ENCODE assay signal across 9 mouse cellular contexts in the genomic region with DNA sequence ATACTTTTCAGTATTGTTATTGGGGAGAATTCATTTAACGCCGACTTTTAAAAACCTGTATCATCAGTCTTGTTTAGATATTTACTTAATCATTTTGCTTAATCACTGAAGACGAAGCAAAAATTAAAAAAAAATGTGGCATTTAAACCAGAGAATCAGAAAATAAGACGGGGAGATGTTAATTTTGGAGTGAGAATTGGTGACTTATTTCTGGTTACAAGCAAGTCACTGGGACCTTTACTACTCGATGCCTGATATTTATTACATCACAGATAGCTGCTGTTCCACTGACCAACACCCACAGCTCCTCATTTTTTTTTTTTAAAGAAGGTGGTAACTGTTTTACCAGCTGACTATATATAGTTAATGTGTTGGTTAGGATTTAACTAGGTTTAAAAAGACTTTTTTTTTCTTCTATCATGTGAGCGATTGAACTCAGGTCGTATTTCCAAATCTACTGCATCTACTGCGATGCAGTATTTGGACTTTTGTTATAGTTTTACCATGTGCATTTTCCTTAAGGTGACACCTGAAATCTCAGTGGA. TPM values are rescaled to one million over a fixed set of nuclear protein-coding genes. Genes with fewer than 3 reads are reported as not detected.
DNase-seq lines count a peak whose midpoint lies in the region; ATAC-seq and TF ChIP-seq lines count a peak whose summit lies in the region.
"Had no signal": no experiment of that assay in that cellular context is flagged by ENCODE, and none has a peak within 500 bp of the region (broad histone marks: within the 10 kb centered on the region; RNA-seq: fewer than 3 reads in every experiment).

No protein-coding gene starts in this region.

- peaks cover 8% of the 10 kb centered on the region; the same call in 1 of the 2 replicates for H3K36me3 ChIP-seq in kidney, embryonic 14.5 days (ENCODE audit: control insufficient read depth, insufficient read depth, low read length)
- peaks cover 10% of the 10 kb centered on the region; the same call in 1 of the 2 replicates for H3K36me3 ChIP-seq in hindbrain, embryonic 13.5 days
- no peaks in the 10 kb centered on the region for H3K36me3 ChIP-seq in midbrain, embryonic 16.5 days (ENCODE audit: control insufficient read depth, insufficient read depth, low read length)

- 13% methylated on average over 8 of the region's 8 CpGs for WGBS in kidney, embryonic 14.5 days
- WGBS in bone marrow, adult 2 months = 11% methylated on average over 8 of the region's 8 CpGs
- WGBS in hindbrain, embryonic 13.5 days = 16% methylated on average over 8 of the region's 8 CpGs
- WGBS in midbrain, embryonic 16.5 days = 16% methylated on average over 8 of the region's 8 CpGs

- H3K9me3 ChIP-seq in kidney, embryonic 14.5 days (ENCODE audit: control insufficient read depth, low read length) = no peaks in the 10 kb centered on the region
- no peaks in the 10 kb centered on the region for H3K9me3 ChIP-seq in hindbrain, embryonic 13.5 days
- no peaks in the 10 kb centered on the region for H3K9me3 ChIP-seq in midbrain, embryonic 16.5 days (replicated peaks; ENCODE audit: control insufficient read depth, low read length, poor library complexity, severe bottlenecking)

- no peak for DNase-seq in kidney, postnatal 14 days
- no peak for DNase-seq in thymus, postnatal 0 days (ENCODE audit: low spot score)
- no peak for DNase-seq in urinary bladder, postnatal 36 days (ENCODE audit: low spot score in 2 of 2)
- no peak for DNase-seq in cerebellum, adult 9-11 months

- H3K4me3 ChIP-seq in kidney, embryonic 14.5 days (ENCODE audit: low read length) = peak overlapping the region; percentile 91
- peak overlapping the region; percentile 42 for H3K4me3 ChIP-seq in bone marrow, adult 2 months (replicated peaks; ENCODE audit: control insufficient read depth, low read depth, low read length)
- peak overlapping the region; percentile 94 for H3K4me3 ChIP-seq in hindbrain, embryonic 13.5 days
- peak overlapping the region; percentile 93 for H3K4me3 ChIP-seq in midbrain, embryonic 16.5 days (ENCODE audit: low read depth, low read length)

- no peak for TF ChIP-seq CTCF in bone marrow, adult 2 months (IDR thresholded peaks at IDR 0.05; ENCODE audit: control insufficient read depth, insufficient read depth, low read length)

- H3K27ac ChIP-seq in kidney, embryonic 14.5 days (ENCODE audit: low read depth, low read length) = no peak overlapping the region
- no peak overlapping the region for H3K27ac ChIP-seq in bone marrow, adult 2 months (ENCODE audit: control insufficient read depth, insufficient read depth, low read depth, low read length, poor library complexity)
- peak overlapping the region; percentile 99; the same call in 1 of the 2 replicates for H3K27ac ChIP-seq in hindbrain, embryonic 13.5 days
- no peak overlapping the region; the same call in 1 of the 2 replicates for H3K27ac ChIP-seq in midbrain, embryonic 16.5 days (ENCODE audit: low read length)

- H3K27me3 ChIP-seq in kidney, embryonic 14.5 days (ENCODE audit: control insufficient read depth, insufficient read depth, low read length) = no peaks in the 10 kb centered on the region
- no peaks in the 10 kb centered on the region for H3K27me3 ChIP-seq in hindbrain, embryonic 13.5 days
- H3K27me3 ChIP-seq in midbrain, embryonic 16.5 days (ENCODE audit: control insufficient read depth, insufficient read depth, low read depth, low read length) = no peaks in the 10 kb centered on the region

- peak overlapping the region; percentile 99; the same call in 1 of the 2 replicates for H3K9ac ChIP-seq in kidney, embryonic 14.5 days (ENCODE audit: low read depth, low read length)
- H3K9ac ChIP-seq in hindbrain, embryonic 13.5 days = peak overlapping the region; percentile 99
- H3K9ac ChIP-seq in midbrain, embryonic 16.5 days (ENCODE audit: low read depth, low read length) = peak overlapping the region; percentile 99

- no peaks in the 10 kb centered on the region for H3K4me1 ChIP-seq in kidney, embryonic 14.5 days (ENCODE audit: control insufficient read depth, insufficient read depth, low read length)
- no peaks in the 10 kb centered on the region; the same call in 1 of the 2 replicates for H3K4me1 ChIP-seq in bone marrow, adult 2 months (ENCODE audit: control insufficient read depth, insufficient read depth, low read length)
- peaks cover 30% of the 10 kb centered on the region for H3K4me1 ChIP-seq in hindbrain, embryonic 13.5 days (replicated peaks)
- H3K4me1 ChIP-seq in midbrain, embryonic 16.5 days (ENCODE audit: control insufficient read depth, insufficient read depth, low read length) = peaks cover 17% of the 10 kb centered on the region

- no peak for TF ChIP-seq POLR2A in bone marrow, adult 2 months (IDR thresholded peaks at IDR 0.05; ENCODE audit: borderline replicate concordance, control insufficient read depth, low read depth, low read length)

- peak overlapping the region; percentile 55 for H3K4me2 ChIP-seq in kidney, embryonic 14.5 days (replicated peaks; ENCODE audit: low read depth, low read length)
- H3K4me2 ChIP-seq in hindbrain, embryonic 13.5 days = peak overlapping the region; percentile 62
- peak overlapping the region; percentile 70 for H3K4me2 ChIP-seq in midbrain, embryonic 16.5 days (ENCODE audit: low read length)

- no peak for ATAC-seq in kidney, embryonic 14.5 days (ENCODE audit: low FRiP score, low TSS enrichment)
- no peak for ATAC-seq in hindbrain, embryonic 13.5 days (ENCODE audit: low FRiP score)
- ATAC-seq in midbrain, embryonic 16.5 days = no peak

RNA-seq across cellular contexts. Expression of a gene that starts 1.1 kb away (rescaled TPM):
- polyA plus RNA-seq in kidney, embryonic 14.5 days (2014; fragmentation: Nextera tagmentation; extraction: Ambion mirVana) = 30.6 and 31.5 TPM in 2 replicates
- polyA plus RNA-seq in bone marrow, adult 2 months (2011; ENCODE audit: insufficient read depth, insufficient read length, low replicate concordance, missing spikeins) = 26.7 and 31.9 TPM in 2 replicates
- 22.9 and 25.4 TPM in 2 replicates for polyA plus RNA-seq in hindbrain, embryonic 13.5 days (2015; fragmentation: Nextera tagmentation; extraction: Ambion mirVana)
- 23.0 and 24.8 TPM in 2 replicates for polyA plus RNA-seq in midbrain, embryonic 16.5 days (2015; fragmentation: Nextera tagmentation; extraction: Ambion mirVana)
- 17.8 and 24.8 TPM in 2 replicates for polyA plus RNA-seq in thymus, postnatal 0 days (2015; fragmentation: Nextera tagmentation; extraction: Ambion mirVana)

RNA-seq across cellular contexts. Expression of a gene that starts 51.9 kb away (rescaled TPM):
- polyA plus RNA-seq in kidney, embryonic 14.5 days (2014; fragmentation: Nextera tagmentation; extraction: Ambion mirVana) = 99.5 and 130 TPM in 2 replicates
- 23.7 and 30.7 TPM in 2 replicates for polyA plus RNA-seq in bone marrow, adult 2 months (2011; ENCODE audit: insufficient read depth, insufficient read length, low replicate concordance, missing spikeins)
- polyA plus RNA-seq in hindbrain, embryonic 13.5 days (2015; fragmentation: Nextera tagmentation; extraction: Ambion mirVana) = 73.7 and 79.9 TPM in 2 replicates
- polyA plus RNA-seq in midbrain, embryonic 16.5 days (2015; fragmentation: Nextera tagmentation; extraction: Ambion mirVana) = 48.5 and 52.4 TPM in 2 replicates
- polyA plus RNA-seq in thymus, postnatal 0 days (2015; fragmentation: Nextera tagmentation; extraction: Ambion mirVana) = 129 and 134 TPM in 2 replicates

RNA-seq across cellular contexts. Expression of a gene that starts 52.0 kb away (rescaled TPM):
- polyA plus RNA-seq in kidney, embryonic 14.5 days (2014; fragmentation: Nextera tagmentation; extraction: Ambion mirVana) = 71.1 and 72.0 TPM in 2 replicates
- polyA plus RNA-seq in bone marrow, adult 2 months (2011; ENCODE audit: insufficient read depth, insufficient read length, low replicate concordance, missing spikeins) = 21.5 and 34.5 TPM in 2 replicates
- polyA plus RNA-seq in hindbrain, embryonic 13.5 days (2015; fragmentation: Nextera tagmentation; extraction: Ambion mirVana) = 41.9 and 44.7 TPM in 2 replicates
- polyA plus RNA-seq in midbrain, embryonic 16.5 days (2015; fragmentation: Nextera tagmentation; extraction: Ambion mirVana) = 33.4 and 33.9 TPM in 2 replicates
- polyA plus RNA-seq in thymus, postnatal 0 days (2015; fragmentation: Nextera tagmentation; extraction: Ambion mirVana) = 46.6 and 46.7 TPM in 2 replicates

RNA-seq across cellular contexts. Expression of a gene that starts 59.4 kb away (rescaled TPM):
- polyA plus RNA-seq in kidney, embryonic 14.5 days (2014; fragmentation: Nextera tagmentation; extraction: Ambion mirVana) = 0.14 TPM in 1 of 2 replicates, not detected in the other
- not detected in 2 replicates for polyA plus RNA-seq in bone marrow, adult 2 months (2011; ENCODE audit: insufficient read depth, insufficient read length, low replicate concordance, missing spikeins)
- 0.12 and 0.14 TPM in 2 replicates for polyA plus RNA-seq in hindbrain, embryonic 13.5 days (2015; fragmentation: Nextera tagmentation; extraction: Ambion mirVana)
- polyA plus RNA-seq in midbrain, embryonic 16.5 days (2015; fragmentation: Nextera tagmentation; extraction: Ambion mirVana) = 0.19 and 0.26 TPM in 2 replicates
- not detected in 2 replicates for polyA plus RNA-seq in thymus, postnatal 0 days (2015; fragmentation: Nextera tagmentation; extraction: Ambion mirVana)
- polyA plus RNA-seq: small intestine, adult 2 months had no signal

Comparison
In these comparisons a context has a peak if more than half of its experiments do, and no peak if none do; other contexts are left out.
1. H3K4me3 ChIP-seq: peak in every context shown above with its lines; median percentile 94 in hindbrain, embryonic 13.5 days; 93 in midbrain, embryonic 16.5 days; 91 in kidney, embryonic 14.5 days; 42 in bone marrow, adult 2 months.